Mouse (Mus musculus) liver, postnatal 0 days (tissue): Measurements from ENCODE around the gene Chd1l.

Experiments
- CTCF ChIP-seq: sonication (generic); IDR thresholded peaks from 2 replicates; pipeline ENCODE4 v1.5.1; 2016; ENCODE audit warnings: antibody characterized with exemption, low read depth
- EP300 ChIP-seq: IDR thresholded peaks from 2 replicates; pipeline ENCODE4 v1.6.1; 2016; ENCODE audit warnings: antibody characterized with exemption, low read depth, mild to moderate bottlenecking

GRCm38 (mm10) chr3:97624611-97625010, 14.6 kb upstream of the Chd1l start:
- TF ChIP-seq CTCF (no peak), EP300 (no peak)
